Mouse (Mus musculus) frontal cortex, postnatal 25 days (tissue): ENCODE data around the gene Egflam.

ENCODE experiments used
- DNase-seq, 2 experiments: peaks; one replicate each; pipeline ENCODE4 v3.0.0; 2022; ENCODE audit warnings: low spot score in 2 of 2

Egflam gene

GRCm38 (mm10) chr15:7216581-7217272, 181.5 kb downstream of the Egflam start:
- no peak for DNase-seq

DNA sequence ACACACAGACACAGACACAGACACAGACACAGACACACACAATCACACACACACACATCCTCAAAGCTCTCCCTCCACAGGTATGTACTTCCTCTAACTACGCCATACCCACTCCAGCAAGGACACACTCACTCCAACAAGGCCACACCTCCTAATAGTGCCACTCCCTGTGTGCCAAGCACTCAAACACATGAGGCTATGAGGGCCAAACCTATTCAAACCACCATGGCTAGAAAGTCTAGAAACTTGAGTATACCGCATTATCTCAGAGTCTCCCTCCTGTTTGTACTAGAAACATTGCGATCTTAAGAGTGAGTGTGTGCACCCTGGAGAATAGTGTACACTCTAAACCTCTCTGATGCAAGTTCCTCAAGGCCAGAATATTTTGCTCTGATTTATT, 182.3 kb downstream of the Egflam start:
- DNase-seq = no peak

DNA sequence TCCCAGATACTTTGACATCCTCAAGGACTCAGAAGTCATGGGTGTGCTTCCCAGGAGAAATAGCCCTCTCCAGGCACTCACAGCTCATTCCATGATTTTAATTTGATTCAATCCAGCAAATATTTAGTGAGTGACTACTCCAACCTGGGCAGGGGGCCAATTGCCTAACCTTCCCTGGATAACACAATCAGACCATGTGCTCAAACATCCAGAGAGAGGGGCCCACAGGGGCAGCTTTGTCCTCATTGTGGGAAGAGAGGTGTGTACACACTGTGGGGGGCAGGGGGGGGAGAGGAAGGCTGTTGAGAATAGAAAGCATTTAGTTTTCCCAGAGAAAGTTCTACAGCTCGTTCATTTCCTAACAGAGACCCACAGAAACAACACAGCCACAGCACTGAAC, 184.5 kb downstream of the Egflam start:
- no peak for DNase-seq

DNA sequence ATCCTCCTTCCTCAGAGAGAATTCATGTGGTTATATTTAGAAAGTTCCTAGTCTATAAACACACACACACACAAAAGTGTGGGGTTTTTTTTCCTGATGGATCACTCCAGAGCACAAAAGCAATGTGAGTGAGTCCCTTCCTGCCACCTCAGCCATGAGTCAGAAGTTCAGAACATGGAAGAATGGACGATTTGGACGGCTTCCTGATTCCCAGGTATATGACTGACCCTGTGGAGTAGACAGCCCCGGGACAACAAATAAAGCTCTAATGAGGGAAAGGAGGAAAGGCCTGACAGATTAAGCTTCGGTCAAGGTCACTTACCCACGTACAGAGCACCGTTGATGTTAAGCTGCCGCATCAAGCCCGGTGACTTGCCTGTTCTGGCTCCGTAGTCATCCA, 190.0 kb downstream of the Egflam start:
- DNase-seq = no peak

DNA sequence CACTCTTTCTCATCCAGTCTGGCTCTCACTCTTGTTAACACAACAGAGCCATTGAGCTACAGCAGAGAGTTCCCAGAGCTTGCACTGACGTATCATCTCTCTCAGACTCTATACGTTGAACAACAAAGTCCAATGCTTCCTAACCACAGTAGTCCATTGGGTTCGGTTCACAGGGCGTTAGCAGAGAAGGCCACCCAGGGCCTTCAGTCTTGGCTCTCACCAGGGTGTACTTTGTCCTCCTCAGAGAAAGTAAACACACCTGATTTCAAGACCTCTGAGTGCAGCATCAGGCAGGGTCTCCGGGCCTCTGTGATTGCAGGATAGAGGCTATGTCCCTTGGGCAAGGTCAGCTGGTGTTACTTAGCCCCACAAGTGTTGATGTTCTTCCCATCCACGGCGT, 190.9 kb downstream of the Egflam start:
- no peak for DNase-seq

DNA sequence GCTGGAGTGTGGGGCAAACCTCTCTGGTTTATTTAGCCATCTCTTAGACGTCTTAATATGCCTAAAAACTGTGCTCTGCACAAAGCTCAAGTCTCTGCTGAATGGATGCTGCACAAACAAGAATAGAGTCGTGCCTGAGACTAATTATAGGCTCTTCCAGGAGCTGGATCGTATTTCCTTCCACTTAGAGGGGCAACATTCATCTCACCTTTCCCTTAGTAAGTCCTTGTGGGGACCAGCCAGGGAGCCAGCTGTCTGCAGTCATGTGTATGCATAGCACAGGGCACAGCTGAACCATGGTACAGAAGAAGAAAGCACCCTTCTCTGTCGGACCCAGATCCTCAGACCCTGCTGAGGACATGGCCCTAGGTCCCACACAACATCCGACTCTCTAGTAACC, 192.1 kb downstream of the Egflam start:
- no peak for DNase-seq

DNA sequence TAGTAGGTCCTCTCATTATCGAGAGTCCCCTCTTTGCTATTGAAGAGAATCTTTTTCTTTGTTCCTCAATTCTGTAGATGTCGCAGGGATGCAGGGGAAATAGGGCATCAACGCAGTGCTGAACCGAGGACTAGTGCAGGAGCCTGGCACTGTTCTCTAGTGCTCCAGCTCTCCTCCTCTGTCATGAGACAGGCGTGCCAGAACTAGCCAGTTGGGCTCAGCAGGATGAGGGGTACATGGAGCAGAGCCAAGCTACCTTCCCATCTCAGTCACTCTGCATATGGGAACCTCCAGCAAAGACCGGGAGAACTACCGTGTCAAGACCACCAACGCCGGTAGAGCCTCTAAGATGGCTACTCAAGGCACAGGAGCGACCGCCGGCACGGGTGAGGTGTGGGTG, 193.3 kb downstream of the Egflam start:
- no peak for DNase-seq

GRCm38 (mm10) chr15:7203606-7204330, 194.4 kb downstream of the Egflam start:
- DNase-seq = no peak

DNA sequence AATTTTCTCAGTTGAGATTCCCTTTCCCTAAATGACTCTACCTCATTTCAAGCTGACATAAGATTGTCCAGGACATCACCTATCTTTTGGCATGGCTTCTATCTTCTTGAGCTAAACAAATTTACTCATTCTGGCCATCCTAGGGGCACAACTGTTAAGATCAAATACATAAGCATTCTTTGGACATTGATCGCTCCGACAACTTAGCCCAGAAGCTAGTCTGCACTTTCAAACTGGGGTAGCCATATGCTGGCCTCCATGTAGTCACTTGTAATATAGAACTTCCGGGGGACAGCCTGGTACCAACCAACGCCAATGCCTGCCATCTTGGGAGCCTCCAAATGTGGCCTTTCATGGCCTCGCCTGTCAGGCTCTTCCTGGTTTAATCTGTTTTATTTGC, 195.2 kb downstream of the Egflam start:
- no peak for DNase-seq

DNA sequence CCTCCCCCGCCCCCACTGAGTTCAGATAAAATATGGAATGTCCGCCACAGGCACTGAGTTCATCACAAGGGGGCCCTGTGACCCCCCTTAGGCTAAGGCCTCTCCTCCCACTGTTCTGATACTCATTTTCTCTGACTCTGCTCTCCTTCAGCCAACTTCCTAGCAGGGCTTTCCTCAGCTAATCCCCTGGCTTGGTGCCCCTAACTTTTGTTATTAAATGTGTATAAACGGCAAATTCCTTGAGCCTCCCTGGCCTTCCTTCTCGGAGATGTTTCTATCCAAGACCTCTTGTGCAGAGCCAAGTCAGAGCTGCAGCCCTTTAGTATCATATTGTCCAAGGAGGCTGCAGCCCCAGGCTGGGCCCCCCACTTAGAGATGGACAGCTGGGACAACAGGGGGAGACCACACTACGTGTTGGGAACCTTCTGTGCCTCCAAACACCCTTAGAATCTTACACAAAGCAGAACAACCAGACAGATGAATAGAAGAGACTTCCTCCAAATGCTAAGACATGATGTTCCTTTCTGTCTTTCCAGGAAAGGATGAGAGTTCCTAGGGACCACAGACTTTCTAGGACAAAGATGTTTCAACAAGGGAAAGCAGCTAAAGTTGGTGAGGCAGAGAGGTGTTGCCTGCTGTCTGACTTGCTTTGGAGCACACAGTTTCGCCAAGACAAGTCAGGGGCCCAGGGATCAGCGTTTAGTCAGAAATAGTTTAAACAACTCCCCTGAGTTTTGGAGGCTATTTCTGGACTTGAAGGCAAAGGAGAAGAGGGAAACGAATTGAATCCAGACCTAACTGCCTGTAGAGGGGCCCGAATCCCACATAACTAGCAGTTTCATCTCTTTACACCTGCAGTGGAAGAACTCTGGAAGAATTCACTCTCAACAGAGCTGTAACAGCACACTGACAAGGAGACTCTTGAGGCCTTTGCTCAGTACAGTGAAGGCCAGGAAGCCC, 196.5 kb downstream of the Egflam start:
- no peak for DNase-seq

DNA sequence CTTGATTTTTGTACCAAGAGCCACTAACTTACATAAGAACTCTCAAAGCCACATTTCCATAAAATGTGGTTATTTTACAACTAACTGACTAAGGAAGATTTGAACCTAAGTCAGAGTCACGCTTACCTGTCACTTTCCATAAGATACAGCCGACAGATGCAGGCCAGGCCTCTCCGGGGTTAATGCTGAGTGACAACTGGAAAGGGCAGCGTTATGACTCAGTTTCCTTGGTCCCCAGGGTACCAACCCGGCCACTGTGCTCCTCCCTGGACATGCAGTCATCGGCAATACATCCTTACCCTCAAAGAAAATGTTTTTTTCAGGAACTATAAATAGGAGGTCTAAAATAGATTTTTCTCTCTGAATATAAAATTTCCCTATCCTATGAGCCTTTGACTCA, 197.9 kb downstream of the Egflam start:
- DNase-seq = no peak

DNA sequence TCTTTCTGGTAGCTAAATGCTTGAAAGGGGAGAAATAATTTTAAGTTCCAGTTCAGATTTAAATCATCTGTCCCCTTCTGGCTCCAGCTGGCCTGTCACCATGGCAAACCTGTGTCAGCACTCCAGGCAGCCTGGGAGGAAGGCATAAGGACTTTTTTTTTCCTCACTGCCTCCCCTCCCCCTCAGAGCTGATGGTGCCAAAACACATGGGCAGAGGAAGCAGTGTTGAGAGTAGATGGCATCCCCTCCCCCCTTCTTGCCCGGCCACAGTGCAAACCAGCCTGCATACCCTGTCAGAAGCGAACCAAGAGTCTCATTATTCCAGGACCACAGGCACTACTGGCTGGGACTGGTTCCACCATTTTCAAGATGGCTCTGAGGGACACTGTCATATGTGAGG, 199.4 kb downstream of the Egflam start:
- DNase-seq = no peak

DNA sequence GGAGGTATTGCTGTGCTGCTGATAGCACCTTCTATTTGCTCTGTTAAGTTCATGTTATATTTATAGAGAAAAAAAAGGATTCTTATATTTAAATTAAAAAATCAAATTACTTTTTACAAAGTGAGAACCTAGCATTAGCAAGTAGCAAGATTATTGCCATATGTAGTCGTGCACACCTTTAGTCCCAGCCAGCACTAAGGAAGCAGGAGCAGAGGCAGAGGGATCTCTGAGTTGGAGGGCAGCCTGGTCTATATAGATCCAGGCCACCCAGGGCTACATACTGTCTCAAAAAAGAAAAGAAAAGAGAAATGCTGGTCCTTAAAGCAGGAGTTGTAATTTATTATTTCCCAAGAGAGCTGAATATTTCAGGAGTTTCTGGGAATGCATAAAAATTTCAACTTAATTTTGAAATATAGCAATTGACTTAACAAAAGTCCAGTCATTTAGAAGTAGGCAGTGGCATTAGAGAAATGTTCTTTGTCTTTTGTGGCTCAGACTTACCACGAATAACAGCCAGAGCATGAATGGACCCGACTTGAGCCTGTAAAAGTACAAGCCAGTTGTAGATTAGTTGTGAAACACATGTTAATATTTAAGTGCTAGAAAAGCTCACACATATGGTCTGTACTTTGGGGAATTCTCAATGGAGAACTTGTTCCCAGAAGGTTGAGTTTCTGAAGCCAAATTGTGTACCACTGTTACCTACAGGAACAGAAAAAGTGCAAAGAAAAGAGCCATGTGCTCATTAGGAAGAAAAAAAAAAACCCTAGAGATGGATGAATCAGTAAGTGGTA, 200.3 kb downstream of the Egflam start:
- no peak for DNase-seq

DNA sequence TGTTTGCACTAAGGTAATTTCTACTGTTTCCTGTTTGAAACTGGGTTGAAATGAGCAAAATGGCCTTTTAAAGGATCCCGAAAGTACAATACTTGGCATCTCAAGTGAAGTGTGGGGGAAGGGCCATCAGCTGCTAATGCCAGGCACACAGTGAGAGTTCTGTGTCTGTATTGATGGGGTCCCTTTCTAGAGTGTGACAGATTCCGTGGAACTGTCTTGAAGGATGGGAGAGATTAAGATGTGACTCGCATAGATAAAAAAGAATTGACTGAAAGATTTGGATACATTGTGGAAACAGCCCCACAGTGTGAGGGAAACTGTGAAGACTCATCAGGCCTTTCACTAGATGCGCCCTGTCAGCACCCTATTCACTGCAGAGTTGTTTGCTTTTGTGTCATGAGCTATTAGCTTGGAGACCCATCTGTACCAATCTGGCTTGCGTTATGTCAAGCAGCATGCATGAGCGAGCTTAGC, 203.4 kb downstream of the Egflam start:
- no peak for DNase-seq

DNA sequence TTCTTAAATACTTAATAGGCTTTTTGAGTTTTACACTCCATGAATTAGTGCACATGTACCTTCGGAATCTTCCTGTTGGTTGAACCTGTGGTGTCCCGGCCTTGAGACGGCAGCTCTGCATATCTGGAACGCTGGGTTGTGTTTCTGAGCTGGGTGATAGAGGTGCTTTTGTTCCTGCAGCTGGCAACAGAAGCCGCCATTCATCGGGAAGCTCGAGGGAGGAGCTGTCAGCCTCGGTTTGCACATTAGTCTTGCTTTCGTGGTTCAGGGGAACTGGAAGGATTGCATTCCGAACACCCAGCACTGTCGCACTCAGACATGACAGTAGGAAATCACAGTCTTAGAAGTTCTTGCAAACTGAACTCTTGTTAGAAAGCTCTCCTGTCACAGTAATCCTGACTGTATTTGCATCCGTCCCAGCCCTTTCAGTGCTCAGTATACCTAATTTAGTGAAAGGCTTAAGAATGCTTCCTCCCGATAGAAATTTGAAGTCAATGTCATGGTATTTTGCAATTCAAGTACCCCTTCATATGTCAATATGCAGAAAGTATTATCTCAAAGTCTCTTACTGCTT, 204.0 kb downstream of the Egflam start:
- no peak for DNase-seq

DNA sequence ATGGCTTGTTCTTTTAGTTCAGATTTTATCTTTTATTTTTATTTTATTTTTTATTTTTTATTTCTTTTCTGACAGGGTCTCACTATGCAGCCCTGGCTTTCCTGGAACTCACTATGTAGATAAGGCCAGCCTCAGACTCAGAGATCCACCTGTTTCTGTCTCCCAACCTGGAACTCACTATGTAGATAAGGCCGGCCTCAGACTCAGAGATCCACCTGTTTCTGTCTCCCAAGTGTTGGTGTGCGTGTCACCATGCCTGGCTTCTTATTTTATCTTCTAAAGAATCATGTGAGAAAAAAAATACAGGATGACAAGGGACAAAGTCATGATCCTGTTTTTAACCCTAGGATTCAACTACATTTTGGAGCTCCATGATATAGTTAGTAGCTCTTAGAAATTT, 205.6 kb downstream of the Egflam start:
- no peak for DNase-seq

- DNase-seq = no peak
These were observed 207.1 kb downstream of the Egflam start for GRCm38 (mm10) chr15:7191074-7191473.

- DNase-seq = no peak
These were observed 208.3 kb downstream of the Egflam start for GRCm38 (mm10) chr15:7189678-7190454.

- no peak for DNase-seq
These were observed 210.5 kb downstream of the Egflam start for GRCm38 (mm10) chr15:7187682-7188081.

GRCm38 (mm10) chr15:7180576-7180975, 217.6 kb downstream of the Egflam start:
- DNase-seq = no peak
